Mouse (Mus musculus) adipocyte (in vitro differentiated cells): ENCODE measurements around the gene Arhgap15.

ENCODE experiments used
- DNase-seq: peaks from one replicate; pipeline ENCODE4 v3.0.0-alpha.2; 2016; ENCODE audit warnings: low spot score

The Arhgap15 gene

DNA sequence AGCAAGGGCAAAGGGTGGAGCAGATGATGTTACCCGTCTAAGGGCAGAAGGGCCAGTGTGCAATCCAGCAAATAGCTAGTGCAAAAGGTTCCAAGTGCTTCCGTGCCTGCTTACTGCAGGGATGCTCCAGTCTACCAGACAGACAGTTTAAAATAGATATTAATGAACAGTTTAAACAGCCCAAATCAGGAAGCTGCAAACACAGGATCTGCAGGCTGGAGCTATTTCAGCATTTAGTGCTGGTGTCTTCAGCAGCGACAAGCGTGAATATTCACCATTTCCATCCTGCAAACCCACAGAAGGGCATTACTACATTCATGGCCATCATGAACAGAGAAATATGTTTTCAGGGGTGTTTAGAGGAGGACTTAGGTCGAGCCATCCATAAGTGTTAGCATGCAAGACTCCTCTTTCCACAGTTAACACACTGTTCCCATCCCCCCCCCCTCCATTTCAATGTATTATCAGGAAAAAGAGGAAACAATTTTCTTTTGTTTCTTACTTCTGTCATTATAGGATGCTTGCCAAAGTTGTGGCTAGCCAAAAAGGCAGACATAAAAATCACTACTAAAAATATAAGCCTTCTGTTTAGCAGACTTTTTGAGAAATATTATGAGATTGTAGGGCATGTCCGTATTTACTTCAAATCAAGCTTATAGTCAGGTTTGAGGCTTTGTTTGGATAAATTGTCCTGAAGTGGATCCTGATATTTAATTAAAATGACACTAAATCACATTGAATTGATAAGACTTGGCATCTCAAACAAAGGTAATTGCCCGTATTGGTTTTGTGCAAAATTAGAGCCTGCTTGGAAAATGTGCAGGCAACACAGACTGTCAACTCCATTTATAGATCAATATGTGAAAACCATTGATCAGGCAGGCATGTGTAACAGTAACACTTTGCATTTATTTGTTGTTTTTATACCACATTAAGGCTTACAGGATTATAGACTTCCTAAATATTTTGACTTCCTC lies 35.4 kb downstream of the Arhgap15 start:
- DNase-seq: no peak

DNA sequence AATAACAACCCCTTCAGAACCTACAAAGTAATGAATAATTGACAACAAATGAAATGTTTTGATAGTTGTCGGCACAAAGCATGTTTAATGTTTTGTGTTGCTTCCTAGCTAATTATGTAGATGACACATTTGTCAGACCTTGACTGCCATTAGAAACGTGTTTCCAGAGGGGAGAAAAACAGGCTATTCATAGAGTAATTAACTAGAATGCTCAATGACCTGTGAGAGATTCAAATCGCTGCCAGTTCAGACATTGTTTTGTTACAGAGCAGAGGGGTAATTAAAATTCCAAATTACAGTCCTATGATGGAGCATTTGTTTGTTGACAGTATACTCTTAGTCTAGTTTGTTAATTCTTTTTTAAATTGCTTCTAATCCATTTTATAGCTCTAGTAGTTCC lies 37.5 kb downstream of the Arhgap15 start:
- no peak for DNase-seq

DNA sequence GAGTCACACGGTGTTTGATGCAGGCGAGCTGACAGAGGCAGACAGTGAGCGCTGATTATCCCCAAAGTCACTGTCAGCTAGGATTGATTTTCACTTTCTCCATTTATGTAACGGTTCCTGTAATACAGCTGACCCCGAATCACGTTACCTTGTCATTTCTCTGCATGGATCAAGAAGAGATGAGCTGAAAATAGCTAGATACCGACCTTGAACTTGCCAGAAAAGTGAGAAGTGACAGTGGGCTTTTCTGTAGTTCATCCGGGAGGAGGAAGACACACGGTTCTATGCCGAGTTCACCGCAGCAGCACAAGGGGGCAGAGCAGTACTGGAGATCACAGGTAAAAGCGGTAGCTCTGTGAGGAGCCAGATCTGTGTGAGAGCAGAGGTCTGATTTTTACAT lies 38.5 kb downstream of the Arhgap15 start:
- peak; percentile 7 for DNase-seq

DNA sequence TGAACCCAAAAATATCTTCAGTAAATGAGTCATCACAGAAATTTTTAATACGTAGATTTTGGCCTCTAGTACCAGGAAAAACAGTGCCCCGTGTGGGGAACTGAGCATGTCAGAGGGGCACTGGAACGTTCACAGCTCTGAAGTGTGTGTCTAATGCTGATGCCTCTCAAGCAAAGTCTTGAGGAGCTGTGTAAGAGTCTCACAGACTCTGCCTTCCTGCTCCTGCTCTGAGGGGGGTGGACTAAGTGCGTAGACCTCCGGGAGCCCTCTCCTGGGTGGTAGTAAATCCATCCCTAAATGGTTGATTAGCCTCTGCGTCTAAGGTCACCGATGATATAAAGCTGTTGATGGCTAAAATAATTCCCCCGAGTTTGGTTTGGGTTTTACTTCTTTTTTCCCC lies 39.9 kb downstream of the Arhgap15 start:
- DNase-seq: no peak

DNA sequence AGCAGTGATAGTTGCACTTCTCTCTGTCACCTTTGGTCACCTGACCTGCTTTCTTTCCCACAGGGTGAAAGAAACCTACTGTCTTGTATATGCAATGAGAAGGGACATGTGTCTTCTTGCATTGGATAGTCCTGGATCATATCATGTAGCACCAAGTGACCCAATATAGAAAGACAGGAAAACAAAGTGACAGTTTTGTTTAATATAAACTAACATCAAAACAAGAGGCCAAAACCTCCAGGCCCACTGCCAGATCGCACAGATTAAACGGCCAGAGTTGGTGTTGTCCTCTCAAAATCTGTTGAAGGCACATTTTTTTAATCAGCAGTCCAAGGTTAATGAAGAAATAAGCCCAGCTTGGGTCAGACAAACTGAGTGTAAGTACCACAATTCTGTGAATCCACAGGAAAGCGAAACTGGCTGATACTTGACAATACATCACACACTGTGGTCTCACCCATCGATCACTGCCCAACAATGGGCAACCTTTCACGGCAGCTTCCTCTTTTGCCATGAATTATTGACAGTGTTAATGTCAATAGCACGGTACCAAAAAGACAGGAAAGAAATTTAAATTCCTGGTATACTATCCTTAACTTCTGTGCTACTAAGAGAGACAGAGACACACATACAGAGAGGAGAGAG lies 41.5 kb downstream of the Arhgap15 start:
- no peak for DNase-seq

DNA sequence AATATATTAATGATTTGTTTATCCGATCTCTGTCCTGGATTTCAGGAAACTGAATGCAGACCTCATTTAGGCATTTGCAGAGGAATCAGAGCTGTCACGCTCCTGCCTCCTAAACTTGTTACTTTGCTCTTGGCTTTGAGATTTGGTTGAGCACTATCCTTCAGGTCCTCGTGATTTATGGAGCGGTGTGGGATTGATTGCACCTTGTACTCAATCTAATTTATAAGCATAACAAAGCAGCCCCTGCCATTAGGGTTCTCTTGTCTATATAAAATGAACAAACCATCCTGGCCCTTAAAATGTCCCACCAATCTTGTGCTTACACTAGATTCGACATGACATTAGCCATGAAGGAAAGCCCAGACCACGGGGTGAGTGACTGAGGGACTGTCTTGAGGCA lies 43.0 kb downstream of the Arhgap15 start:
- no peak for DNase-seq

DNA sequence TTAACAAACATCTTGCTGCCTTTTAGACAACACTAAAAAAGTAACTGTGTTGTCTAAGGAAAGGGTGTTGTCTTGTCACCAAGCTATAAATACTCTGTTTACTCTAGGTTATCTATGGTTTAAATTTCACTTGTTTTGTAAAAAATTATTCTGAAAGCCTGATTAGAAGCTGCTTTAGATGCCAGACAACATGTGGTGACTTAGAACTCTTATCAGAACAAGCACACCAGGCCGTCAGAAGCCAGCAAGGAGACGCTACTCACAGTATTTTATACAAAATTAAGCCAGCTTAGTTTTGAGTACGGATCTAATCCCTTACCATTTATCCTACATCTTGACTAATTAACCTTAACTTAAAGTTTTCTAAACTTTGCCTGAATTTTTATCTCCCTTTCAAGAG lies 44.5 kb downstream of the Arhgap15 start:
- DNase-seq: no peak

DNA sequence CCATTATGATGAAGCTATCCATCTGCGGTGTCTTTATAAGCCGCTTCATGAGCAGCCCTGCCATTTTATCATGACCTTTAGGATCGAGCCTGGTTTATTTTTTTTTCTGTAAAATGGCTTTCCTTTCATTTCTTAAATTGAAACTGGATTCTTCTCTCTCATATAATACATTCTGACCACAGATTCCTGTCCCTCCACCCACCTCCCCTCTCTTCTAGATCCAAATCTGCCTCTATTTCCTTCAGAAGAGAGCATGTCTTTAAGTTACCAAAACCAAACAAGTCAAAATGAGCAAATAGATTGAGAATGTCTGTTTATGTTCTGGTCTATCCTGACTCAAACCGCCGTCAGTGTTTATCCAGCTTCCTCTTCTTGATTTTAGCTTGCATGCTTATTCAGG lies 46.1 kb downstream of the Arhgap15 start:
- DNase-seq: no peak

DNA sequence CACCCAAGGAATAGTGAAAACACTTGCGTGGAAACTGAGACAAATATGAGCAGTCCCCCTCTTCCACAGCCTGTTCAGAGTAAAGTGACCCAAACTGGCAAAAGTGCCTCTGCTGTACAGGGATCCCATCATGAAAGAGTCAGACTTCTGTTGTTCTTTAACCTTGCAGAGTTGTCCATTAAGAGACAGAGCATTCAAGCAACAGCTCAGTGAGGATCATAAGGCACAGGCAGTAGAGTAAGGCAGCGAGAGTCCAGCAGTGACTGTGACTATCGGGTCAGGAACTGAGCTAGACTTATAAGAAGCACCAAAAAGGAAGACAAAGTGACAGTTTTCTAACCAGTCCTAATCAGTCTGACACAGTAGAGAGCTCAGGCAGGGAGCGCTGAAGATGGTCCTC lies 47.8 kb downstream of the Arhgap15 start:
- DNase-seq: no peak

DNA sequence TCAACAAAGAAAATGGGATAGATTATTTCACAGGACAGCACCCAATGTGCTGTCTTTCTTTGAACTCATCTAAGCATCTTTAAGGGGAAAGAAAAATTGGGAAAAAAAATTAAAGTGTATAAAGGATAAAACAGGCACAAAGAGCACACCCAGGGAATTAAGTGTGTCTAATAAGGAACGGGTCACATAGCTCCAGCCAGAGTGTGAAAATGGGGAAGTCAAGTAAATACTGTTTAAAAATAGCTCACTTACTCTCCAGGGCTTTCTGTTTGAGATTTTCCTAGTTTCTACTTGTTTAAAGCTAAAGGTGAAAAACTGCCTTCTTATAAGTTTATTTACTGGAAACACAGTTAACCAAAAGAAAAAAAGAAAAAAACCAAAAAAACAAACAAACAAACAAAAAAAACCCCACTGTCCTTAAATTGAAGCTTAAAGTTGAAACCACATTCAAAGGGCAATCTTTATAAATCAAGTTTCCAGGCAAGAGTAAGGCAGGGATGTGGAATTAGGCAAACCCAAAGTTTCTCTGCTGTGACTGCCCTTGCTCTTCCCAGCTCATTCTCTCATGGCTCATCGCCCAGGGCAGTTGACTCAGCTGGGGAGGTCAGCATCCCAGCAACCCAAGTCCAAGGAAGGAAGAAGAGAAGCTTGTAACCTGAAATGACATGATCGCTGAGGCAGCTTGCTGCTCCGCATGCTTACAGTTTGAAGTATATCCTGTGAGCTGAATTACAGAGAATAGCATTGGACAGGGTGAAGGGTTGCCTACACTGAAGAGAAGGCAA lies 57.5 kb downstream of the Arhgap15 start:
- peak; percentile 21 for DNase-seq

DNA sequence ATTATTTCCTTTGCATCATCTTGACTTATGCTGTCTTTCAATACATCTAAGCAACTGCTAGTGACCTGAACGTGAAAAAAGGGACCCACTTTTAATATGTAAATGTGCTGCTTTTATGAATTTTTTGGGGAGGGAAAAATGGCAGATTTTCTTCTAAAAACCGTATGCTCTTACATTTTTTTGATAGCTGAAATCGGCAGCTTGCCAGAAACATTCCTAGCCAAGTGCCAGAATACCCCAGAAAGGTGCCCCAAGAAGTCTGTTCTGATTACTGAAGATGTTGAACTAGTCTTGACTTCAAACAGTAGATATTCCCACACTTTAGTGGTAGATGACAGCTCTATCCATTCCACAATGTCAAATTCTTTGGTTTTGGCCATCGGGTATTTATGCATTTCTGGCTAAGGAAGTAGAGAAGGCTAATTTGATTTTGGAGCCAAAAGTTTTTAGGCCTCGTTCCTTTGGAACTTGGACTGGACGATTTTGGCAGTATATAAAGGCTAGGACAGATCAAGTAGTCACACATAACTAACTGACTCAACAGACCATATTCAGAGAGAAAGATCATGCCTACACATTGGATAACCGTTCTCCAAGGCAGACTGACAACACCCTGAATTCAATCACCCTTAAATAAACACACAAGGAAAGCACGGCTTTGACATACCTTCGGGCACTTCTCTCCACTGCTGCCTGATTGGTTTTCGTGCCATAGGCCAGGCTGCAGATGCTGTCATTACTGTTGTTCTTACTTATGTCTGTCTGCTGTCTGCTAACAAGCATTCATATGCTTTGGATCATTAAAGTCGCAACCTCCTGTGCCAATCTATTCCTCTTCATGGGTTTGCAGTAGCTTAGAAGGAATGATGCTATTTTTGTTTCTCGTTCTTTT lies 67.5 kb downstream of the Arhgap15 start:
- no peak for DNase-seq

DNA sequence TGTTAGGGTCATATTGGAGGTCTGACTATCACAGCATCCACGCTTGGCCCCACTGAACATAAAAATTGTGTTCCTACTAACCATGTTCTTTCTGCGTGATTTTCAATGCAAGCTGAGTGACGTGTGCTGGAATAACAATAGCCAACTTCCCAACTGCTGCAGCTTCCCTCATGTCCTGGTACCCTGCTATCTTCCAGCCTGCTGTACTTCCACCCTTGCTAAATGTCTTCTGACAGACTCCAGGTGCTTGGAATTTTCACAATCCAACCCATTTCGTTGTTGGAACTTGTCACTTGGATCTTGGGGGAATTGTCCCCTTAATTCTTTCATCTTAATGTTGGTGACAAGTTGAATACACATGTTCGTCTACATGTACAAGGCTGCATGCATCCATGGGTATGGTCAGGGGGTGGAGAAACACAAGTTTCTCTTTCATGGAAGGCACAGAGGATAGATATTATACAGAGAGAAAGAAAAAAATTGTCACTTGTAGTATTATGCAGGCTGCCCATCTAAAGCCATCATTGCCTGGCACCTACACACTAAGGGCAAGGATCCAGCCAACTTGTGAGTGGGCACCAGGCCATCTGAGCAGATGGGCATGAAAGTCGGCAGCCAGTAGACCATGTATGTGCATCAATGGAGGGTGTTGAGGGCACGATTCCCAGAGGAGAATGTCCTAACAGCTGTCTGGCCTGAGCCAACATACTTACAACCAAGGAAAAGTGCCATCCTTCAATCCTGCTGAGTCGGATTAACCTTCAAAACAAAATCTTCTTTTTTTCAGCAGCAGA lies 68.4 kb downstream of the Arhgap15 start:
- DNase-seq: no peak

DNA sequence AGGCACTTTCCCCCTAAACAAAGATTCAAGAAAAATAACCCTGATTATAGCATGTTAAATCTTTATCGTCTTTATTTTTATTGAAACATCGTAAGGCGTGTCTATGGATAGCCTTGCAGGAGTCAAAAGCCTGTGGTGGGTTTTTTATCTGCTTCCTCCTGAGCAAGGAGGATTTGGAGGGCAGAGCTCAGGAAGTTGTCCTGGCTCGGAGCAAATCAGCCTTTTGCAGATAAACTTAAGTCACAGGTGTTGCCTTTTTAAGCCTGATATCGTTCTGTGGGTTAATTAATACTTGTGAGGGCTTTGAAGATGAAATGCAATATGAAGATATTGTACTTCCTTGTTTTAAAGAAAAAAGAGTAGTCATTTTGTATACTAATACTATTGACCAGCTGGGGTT lies 87.3 kb downstream of the Arhgap15 start:
- DNase-seq: no peak

DNA sequence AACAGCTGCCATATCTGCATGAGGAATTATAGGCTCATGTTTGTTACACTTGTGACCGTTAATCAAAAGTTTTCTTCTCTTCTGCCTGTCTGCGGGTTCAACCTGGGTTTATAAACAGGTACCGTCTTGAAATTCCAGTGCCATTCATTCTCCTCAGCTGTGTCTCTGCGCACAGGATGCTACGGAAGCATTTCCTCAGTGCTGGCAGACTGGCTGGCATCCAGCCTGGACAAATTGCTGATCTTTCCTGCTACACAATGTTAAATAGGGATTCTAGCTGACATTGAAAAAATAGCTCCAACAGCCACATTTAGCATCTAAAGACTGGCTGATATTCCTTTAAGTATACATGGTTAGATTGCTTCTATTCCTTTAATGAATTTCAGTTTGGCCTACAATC lies 93.0 kb downstream of the Arhgap15 start:
- DNase-seq: no peak

DNA sequence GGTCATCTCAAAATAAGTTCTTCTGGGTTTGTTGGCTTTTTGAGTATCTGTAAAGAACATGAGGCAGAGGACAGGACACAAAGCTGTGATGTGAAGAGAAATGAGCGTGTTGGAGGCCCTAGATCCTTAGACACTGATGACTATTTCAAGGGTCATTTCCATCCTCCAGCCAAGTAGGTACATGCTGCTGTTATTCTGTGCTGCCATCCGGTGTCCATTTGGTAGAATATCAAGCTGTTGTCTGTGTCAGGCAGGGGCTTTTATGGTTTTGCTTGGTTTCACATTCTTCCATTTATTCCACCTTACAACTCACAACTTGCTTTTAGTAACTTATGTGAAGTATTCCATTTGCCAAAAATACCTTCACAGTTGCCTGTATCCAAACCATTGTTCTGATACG lies 102.6 kb downstream of the Arhgap15 start:
- peak; percentile 5 for DNase-seq

DNA sequence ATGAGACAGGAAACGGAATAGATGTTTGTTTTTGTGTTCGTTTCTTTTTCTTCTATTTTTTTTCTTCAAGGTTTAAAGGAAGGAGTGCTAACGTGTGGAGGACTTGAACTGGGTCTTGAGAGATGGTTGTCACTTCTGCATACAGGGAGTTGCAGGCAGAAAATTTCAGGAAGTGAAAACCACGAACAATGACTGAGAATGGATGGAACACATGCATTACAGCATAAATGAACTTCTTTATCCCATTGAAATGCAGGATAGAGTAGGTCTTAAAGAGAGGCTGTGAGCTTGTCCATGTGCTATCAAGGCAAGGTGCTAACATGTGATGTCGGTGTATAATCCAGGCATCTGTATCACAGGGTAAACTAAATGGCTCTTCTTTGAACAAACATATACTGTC lies 114.1 kb downstream of the Arhgap15 start:
- DNase-seq: no peak

DNA sequence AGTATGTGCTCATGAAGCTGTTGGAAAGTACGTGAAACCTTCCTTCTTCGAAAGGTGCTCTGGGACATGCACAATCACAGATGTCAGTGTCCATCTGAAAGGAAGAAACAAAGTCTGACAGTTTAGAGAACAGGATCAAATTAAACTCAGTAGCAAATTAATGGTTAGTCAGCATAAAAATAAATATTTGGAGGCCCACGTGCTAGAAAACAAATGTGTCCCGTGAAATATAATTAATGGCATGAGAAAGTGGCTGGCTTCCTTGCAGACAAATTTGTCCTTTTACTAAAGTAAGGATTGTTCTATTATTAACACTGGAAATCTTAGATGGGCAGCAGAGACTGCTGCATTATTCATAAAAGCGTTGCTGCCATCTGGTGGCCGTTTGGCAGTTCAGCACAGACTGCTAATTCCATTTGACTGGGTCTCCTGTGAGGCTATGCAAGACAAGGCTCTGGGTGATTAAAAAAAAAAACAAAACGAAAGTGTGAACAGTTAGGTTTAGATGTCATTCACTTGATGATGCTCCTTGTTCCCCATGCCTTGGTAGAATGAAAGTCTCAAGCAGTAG lies 153.9 kb downstream of the Arhgap15 start:
- peak; percentile 89 for DNase-seq

DNA sequence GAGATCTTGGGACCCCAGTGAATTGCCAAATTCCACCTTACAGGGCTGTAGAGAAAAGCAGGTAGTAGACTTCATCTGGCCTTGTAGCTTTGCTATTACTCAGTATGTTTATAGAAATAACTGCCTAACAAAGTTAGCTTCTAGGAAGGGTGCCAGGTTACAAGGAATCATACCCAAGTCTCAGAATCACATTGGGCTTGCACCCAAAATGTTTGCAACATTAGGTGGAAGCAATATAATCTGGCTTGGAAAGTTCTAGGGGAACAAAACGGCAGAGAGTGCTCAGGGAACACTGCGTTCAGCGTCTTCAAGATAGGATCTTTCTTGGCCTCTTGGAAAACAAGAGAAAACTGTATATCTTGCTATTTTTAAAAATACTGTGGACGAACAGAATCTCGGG lies 158.9 kb downstream of the Arhgap15 start:
- DNase-seq: peak; percentile 81

DNA sequence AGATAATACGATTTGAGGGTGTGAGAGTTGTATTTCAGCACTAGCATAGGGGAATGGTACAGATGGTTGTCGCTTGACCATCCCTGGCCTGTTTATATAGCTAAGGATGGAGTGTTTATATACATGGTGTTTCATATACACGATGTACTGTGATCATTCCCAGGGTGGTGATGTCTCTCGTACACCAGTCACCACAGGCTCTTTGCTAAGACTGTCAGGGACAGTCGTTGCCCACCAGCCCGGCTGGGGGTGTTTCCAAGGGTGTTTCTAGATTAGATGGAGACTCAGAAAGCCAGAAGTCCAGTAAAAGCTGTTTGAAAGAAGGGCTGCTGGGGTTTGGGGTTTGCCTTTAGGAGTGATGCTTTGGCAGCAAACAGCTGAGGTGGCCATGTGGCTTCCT lies 165.5 kb downstream of the Arhgap15 start:
- no peak for DNase-seq

DNA sequence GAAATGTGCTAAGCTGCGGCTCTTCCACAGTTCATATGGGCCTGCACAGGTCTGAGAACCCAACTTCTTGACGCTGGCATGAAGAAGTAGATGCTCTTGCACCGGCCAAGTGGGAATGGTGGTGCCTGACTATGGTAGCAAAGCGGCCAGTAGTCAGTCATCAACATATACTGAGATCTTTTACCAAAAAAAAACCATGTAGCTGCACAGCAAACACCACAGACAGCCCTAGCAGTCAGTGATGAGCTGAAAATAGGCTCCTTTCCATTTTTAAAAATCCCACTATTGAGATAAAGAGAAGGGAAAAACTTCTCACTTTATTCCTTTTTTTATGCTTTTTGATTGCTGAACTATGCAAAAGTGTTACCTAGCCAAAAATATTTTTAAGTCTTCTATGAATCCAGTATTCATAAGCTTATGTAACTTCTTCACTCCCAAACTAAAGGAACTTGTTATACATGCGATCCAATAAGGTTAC lies 175.3 kb downstream of the Arhgap15 start:
- DNase-seq: no peak
